Mouse (Mus musculus) right cerebral cortex, adult 18-20 months (tissue): ENCODE results near the gene Gm9639.
"Not testable (repeated sequence)": the region's sequence is repeated elsewhere in the genome, so short reads cannot be mapped to it uniquely, and the experiment has no call there.

Experiments used
- DNase-seq: peaks from one replicate; pipeline ENCODE4 v3.0.0; 2022; ENCODE audit warnings: mixed read lengths

Gene Gm9639

DNA sequence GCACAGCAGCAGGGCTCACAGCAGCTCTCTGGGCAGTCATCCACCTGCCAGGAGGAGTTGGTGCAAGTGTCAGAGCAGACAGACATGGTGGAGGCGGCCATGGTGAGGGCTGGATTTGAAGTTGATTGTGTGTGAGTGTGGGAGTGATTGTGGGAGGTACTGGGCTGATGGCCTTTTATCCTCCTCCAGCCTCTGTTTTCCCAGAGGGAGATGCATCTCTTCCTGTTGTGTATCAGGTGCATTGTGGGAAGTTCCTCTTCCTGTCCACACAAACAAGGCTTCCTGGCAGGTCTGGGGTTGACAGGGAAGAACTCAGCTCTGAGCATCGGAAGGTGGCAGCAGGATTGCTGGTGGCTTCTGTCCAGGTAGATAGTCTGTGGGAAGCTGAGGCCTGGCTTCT is at the start of gene Gm9639:
Gene Gm9639 (minus strand): TSS at position 101 of the 400 bp plus-strand sequence.
- DNase-seq: no peak

DNA sequence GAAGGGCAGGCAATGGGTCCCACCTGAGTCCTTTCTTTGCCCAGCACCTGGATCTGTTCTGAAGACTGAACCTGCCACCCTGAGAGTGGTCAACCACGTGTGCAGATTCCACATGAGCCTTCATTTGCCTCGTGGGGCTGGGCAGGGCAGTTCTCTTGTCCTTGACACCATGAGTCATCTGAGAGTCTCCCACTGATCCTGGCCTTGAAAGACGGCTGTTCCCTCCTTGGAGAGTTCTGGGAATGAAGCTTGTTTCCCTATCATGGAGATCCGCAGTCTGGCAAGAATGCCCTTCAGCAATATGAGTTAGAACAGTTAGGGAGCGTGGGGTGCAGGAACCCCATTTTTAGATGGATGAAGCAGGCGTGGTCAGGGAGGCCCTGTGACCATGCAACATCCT is 44.1 kb upstream of the Gm9639 start:
- no peak for DNase-seq

DNA sequence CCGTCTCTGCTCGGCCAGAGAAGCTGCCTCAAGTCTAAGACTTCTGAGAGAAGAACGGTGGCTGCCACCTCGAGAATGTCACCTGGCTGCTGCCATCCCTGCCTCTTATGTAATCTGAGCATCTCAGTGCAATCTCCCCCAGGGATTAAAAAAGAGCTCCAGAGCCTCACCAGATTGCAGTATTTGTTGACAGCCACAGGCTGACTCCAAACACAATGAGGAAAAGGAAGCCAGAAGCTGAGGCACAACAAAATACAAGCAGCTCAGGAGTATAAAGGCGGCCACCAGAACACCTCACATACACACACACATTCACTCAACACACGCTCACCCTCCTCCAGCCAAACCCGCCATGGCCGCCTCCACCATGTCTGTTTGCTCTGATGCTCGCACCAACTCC is 40.8 kb upstream of the Gm9639 start, which contains the start of gene Krtap10-10:
Gene Krtap10-10 (plus strand): TSS at position 301 of the 400 bp plus-strand sequence.
- DNase-seq: peak; percentile 12

DNA sequence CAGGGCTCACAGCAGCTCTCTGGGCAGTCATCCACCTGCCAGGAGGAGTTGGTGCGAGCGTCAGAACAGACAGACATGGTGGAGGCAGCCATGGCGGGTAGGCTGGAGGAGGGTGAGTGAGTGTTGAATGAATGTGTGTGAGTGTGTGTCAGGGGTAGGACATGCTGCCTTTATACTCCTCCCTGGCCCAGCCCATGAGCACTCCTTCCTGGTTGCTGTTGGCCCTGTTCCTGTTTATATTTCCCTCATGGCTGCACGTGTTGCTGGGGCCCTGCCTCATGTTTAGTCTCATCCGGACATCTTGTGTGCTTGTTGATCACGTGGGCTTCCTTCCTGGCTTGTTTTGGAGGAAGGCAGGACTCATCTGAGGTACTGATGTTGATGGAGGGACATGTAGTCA is 32.1 kb upstream of the Gm9639 start, which contains the start of gene Krtap10-4:
Gene Krtap10-4 (minus strand): TSS at position 145 of the 400 bp plus-strand sequence.
- no peak for DNase-seq

DNA sequence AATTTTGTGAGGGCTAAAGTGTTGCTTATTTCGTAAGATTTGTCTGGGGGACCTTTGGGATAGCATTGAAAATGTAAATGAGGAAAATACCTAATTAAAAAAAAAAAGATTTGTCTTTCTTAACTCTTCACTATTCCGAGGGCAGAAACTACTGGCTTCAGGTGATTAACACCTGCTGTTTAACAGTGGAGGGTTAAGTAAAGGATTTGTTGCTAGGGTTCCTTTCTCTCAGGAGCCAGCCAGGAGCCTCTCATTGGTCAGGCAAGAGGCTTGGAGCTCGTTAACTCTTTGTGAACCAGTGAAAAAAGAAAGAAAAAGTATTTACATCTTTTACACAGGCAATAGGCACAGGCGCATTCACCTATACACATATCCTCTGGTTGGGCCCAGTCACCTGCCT is 24.3 kb upstream of the Gm9639 start:
- no peak for DNase-seq

DNA sequence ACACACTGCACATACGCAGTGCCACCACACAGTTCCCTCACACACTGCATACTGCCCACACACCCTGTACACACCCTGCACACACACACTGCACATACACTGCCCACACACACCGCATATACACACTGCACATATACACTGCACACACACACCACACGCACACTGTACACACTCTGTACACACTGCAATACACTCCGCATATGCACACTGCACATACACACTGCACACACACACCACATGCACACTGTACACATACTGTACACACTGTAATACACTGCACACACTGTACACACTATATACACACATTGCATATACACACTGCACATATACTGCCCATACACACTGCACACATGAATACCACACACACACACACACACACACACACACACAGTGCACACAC is 23.6 kb upstream of the Gm9639 start:
- no peak for DNase-seq

DNA sequence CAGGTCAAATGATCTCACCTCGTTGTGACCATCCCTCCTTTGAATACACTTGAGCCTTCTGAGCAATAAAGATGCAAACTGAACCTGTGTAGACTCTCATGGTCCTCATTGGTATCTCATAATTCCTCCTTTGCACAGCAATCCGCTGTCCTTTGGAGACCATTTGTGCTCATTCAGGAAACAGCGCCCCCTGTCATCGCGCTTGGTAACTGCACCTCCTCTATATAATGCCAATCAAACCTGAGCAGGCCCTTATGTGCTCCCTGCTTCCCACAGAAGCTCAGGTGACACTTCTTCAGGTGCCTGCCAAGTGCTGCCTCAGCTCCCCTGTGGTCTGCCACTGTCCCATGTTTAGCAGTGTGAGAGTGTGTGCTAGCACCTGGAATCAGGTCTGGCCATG is 20.6 kb upstream of the Gm9639 start:
- DNase-seq: no peak

DNA sequence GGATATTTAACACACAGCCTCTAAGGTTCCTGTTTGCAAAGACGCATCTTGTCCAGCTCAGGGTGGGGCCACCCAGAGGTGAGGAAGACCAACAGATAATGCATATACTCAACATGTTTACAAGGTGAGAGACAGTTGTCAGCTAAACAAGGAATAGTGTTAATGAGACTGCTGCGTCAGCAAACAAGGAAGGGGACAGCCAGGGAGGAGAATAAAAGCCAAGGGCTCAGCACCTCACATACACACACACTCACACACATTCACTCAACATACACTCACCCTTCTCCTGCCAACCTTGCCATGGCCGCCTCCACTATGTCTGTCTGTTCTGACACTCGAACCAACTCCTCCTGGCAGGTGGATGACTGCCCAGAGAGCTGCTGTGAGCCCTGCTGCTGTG is 19.5 kb upstream of the Gm9639 start, which contains the start of gene Gm2696:
Gene Gm2696 (plus strand): TSS at position 301 of the 400 bp plus-strand sequence.
- no peak for DNase-seq

DNA sequence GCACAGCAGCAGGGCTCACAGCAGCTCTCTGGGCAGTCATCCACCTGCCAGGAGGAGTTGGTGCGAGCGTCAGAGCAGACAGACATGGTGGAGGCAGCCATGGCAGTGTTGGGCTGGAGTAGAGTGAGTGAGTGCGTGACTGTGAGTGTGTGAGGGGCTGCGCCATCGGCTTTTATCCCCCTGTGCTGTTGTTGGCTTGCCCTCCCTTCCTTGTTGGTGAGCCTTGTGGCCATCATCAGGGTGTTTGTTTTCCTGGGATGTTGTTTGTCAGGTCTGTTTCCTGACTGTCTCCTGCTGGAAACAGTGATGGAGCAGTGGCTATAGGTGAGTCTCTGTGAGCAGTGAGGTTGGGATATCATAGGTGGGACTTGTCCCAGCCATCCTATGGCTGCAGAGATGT is 16.9 kb upstream of the Gm9639 start, which contains the start of gene Gm9507:
Gene Gm9507 (minus strand): TSS at position 101 of the 400 bp plus-strand sequence.
- no peak for DNase-seq

DNA sequence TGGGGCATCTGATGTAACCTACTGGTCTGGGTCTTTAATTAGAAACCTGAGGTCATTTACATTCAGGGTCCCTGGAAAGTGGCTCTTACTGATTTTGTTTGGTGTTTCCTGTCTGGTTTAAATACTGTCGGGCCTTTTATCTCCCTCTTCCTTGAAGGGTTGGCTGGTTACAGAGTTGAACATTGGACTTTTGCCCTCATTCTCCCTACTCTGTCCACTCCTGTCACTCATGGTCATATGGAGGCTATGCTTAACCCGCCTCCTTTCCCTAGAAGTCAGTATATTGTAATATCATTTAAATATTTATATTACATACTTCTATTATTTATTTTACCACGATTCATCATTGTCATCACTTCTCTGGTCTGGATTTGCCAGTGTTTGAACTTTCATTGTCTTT is 9.2 kb upstream of the Gm9639 start:
- DNase-seq: no peak

DNA sequence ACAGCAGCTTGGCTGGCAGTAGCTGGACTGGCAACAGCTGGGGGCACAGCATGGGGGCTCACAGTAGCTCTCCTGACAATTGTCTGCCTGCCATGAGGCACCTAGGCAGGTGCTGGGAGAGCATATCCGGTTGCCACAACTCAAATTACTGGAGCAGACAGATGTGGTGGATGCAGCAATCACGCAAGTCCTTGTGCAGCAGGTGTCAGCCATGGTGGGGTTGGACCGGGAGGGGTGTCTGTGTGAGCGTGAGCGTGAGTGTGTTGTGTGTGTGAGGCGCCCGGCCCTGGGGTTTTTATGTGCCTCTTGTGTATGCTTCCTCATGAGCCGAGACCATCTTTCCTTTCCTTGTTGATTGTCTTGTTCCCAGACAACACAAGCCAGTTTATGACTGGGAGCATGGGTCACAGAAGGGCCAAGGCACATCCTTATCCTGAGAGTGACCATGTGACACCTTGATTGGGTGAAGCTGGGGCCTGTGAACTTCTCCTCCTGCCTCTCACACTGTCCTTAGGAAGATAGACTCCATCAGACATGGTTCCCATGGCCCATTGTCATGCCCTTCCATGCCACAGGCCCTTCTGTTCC is 4.1 kb upstream of the Gm9639 start, which contains the start of gene Gm19668:
Gene Gm19668 (minus strand): TSS at position 213 of the 588 bp plus-strand sequence.
- no peak for DNase-seq

DNA sequence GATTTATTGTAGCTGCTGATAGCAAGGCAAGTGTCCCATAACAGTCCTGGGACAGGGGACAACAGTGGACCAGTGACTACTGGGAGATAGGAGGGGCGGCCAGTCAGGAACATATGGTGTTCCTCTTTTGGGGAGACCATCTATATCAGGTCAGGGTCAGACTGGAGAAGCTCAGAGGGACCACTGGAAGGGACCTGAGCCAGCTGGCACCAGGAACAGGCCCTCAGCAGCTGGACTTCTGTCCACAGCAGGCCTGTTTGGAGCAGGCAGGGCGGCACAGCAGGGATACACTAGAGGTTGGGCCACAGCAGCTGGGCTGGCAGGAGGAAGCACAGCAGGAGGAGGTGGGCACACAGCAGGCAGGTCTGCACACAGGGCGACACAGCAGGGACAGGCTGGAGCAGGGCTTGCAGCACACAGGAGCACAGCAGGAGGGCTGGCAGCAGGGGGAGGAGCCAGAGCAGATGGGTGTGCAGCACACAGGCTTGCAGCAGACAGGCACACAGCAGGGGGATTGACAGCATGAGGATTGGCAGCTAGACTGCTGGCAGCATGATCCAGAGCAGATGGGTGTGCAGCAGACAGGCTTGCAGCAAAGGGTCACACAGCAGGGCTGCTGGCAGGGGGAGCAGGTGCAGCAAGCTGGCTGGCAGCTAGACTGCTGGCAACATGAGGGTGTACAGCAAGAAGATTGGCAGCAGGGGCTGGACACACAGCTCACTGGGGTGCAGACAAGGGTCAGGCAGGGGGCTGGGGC is 3.5 kb upstream of the Gm9639 start:
- not testable (repeated sequence) for DNase-seq

DNA sequence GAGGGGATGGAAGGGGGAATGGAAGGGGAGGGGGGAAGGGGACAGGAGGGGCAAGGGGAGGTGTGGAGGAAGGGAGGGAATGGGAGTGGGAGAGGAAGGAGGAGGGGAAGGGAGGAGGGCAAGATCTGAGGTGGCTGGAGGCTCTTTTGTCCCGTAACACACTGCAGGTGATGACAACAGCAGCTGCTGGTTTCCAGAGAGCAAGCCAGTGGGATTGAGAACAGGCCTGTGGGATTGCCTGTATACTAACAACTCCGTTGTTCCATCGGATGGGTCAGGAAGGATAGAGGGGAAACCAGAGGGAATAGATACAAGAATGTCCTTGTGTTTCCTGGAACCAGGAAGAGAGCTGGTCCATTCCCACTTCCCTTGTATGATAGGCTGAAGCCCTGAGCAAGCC is 2.8 kb upstream of the Gm9639 start:
- DNase-seq: no peak

DNA sequence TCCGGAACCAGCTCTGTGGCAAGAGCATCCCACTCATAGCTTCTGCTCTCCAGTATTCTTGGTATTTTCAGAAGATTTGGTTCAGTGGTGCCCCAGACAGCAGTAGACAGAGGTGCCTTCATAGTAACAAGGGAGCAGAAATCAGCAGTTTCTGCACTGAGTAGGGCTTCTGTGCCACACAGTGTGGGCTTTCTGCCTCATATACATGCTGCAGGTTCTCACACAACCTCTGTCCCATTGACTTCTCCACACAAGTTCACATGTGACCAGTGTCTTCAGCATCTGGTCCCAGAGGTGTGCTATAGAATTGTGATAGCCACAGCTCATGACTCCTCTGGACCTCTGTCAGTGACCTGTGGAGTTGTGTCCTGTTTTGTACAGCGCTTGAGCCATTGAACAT is 6.3 kb downstream of the Gm9639 start:
- no peak for DNase-seq

DNA sequence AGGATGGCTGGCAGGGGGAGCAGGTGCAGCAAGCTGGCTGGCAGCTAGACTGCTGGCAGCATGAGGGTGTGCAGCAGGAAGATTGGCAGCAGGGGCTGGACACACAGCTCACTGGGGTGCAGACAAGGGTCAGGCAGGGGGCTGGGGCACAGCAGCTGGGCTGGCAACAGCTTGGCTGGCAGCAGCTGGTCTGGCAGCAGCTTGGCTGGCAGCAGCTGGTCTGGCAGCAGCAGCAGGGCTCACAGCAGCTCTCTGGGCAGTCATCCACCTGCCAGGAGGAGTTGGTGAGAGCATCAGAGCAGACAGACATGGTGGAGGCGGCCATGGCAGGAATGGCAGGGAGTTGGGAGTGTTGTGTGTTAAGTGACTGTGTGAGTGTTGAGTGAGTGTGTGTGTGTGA is 7.0 kb downstream of the Gm9639 start, which contains the start of gene Gm7137:
Gene Gm7137 (minus strand): TSS at position 325 of the 400 bp plus-strand sequence.
- peak; percentile 4 for DNase-seq

DNA sequence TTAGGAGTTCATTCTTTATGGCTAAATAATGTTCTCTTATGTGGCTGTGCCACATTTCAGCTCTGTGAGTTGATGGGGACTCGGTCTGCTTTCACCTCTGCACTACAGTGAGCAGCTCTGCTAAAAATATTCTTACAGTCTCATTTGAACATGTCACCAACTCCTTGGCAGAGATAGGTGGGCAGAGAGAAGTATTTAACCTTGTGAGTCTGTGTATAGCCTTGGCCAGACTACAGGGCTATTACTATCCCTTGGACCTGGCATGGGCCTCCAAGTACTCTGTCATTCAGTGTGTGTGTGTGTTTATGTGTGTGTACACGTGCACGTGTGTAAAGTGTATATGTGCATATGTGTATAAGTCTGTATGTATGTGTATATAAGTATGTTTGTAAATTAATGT is 11.5 kb downstream of the Gm9639 start:
- not testable (repeated sequence) for DNase-seq

DNA sequence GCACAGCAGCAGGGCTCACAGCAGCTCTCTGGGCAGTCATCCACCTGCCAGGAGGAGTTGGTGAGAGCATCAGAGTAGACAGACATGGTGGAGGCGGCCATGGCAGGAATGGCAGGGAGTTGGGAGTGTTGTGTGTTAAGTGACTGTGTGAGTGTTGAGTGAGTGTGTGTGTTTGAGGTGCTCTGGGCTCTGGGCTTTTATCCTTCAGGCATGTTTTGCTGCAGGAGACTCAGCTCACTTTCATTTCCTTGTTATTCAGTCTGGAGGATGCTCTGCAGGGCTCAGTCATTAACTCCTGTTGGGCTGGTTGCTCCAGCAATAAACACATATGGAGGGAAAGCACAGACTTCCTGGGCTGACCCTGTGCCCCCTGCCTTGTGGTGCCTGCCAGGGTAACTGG is 12.4 kb downstream of the Gm9639 start, which contains the start of gene Gm3250:
Gene Gm3250 (minus strand): TSS at position 101 of the 400 bp plus-strand sequence.
- not testable (repeated sequence) for DNase-seq

DNA sequence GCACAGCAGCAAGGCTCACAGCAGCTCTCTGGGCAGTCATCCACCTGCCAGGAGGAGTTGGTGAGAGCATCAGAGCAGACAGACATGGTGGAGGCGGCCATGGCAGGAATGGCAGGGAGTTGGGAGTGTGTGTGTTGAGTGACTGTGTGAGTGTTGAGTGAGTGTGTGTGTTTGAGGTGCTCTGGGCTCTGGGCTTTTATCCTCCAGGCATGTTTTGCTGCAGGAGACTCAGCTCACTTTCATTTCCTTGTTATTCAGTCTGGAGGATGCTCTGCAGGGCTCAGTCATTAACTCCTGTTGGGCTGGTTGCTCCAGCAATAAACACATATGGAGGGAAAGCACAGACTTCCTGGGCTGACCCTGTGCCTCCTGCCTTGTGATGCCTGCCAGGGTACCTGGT is 18.0 kb downstream of the Gm9639 start, which contains the start of gene Gm7138:
Gene Gm7138 (minus strand): TSS at position 101 of the 400 bp plus-strand sequence.
- DNase-seq: not testable (repeated sequence)

DNA sequence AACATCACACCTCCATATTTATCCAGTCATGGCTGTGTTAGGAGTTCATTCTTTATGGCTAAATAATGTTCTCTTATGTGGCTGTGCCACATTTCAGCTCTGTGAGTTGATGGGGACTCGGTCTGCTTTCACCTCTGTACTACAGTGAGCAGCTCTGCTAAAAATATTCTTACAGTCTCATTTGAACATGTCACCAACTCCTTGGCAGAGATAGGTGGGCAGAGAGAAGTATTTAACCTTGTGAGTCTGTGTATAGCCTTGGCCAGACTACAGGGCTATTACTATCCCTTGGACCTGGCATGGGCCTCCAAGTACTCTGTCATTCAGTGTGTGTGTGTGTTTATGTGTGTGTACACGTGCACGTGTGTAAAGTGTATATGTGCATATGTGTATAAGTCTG is 22.7 kb downstream of the Gm9639 start:
- not testable (repeated sequence) for DNase-seq

DNA sequence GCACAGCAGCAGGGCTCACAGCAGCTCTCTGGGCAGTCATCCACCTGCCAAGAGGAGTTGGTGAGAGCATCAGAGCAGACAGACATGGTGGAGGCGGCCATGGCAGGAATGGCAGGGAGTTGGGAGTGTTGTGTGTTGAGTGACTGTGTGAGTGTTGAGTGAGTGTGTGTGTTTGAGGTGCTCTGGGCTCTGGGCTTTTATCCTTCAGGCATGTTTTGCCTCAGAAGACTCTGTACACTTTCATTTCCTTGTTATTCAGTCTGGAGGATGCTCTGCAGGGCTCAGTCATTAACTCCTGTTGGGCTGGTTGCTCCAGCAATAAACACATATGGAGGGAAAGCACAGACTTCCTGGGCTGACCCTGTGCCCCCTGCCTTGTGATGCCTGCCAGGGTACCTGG is 23.7 kb downstream of the Gm9639 start, which contains the start of gene Gm3238:
Gene Gm3238 (minus strand): TSS at position 101 of the 400 bp plus-strand sequence.
- DNase-seq: not testable (repeated sequence)

DNA sequence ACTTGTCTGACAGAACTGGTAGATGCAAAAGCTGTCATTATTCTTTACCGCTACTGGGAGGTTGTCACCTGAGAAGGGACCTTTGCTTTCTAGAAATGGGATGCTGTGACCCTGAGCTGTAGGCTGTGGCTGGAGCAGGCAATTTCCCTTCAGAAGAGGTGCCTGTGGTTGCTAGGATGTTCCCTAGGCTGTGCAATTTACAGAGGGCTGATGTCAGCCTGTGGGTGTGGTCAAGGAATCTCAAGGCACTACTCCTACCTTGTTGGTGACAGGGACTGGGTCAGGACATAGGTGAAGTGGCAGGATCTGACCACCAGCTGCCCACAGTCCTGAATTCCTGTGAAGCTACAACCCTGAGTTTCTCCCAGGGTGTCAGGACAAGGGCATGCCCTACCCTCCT is 25.1 kb downstream of the Gm9639 start:
- no peak for DNase-seq

DNA sequence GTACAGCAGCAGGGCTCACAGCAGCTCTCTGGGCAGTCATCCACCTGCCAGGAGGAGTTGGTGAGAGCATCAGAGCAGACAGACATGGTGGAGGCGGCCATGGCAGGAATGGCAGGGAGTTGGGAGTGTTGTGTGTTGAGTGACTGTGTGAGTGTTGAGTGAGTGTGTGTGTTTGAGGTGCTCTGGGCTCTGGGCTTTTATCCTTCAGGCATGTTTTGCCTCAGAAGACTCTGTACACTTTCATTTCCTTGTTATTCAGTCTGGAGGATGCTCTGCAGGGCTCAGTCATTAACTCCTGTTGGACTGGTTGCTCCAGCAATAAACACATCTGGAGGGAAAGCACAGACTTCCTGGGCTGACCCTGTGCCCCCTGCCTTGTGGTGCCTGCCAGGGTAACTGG is 35.3 kb downstream of the Gm9639 start, which contains the start of gene Gm3233:
Gene Gm3233 (minus strand): TSS at position 101 of the 400 bp plus-strand sequence.
- DNase-seq: not testable (repeated sequence)

DNA sequence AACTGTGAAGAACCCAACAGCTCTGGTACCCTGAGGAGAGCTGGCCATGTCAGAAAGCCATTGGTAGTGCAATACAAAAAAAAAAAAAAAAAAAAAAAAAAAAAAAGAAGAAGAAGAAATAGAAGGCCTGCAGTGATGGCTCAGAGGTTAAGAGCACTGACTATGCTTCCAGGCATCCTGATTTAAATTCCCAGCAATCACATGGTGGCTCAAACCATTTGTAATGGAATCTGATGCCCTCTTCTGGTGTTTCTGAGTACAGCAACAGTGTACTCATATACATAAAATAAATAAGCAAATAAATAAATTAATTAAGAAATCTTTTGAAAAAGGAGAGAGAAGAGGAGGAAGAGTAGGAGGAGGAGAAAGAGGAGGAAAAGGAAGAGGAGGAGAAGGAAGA is 41.4 kb downstream of the Gm9639 start:
- DNase-seq: no peak
